Mouse (Mus musculus) spleen, adult 12 weeks (tissue): Measurements from ENCODE around the gene Cd48.
A peak's percentile ranks its signal among the peaks of the same experiment; 100 is the strongest.
"Not testable (repeated sequence)": the region's sequence is repeated elsewhere in the genome, so short reads cannot be mapped to it uniquely, and the experiment has no call there.

Experiments used
- DNase-seq: peaks from one replicate; pipeline ENCODE4 v3.0.0; 2022; ENCODE audit warnings: low spot score

Gene Cd48

DNA sequence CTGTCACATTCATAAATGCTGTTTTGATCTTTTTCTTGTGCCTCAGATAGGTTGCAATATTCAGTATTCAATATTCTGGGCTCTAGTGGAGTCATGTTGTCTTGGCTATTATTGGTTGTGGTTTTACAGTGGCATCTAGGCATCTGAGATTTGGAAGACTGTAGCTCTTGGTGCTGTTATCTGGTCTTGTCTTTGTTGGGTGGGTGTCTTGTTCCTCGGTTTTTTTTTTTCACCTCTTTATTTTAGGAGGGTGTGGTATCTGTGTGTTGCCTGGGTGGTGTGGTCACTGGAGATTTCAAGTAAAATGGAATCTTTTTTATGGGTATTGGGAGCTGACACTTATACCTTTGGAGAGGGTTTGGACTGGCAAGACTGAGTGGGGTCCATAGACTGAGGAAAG is 12.1 kb downstream of the Cd48 start:
- DNase-seq: no peak

DNA sequence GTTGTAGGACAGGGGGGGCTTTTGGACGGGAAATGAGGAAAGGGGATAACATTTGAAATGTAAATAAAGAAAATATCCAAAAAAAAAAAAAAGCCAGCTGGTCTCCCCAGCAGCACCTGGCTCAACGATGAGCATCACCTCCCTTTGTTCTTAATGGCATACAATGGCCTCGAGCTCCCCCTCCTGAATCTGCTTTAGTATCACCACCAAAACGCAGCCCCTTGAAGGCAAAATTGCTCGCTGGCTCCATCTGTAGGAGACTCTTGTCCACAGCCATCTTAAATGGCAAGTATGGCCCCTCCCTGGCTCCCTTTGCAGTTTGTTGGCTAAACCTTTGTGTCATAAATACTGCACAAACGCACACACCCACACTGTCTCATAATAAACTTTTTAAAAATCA is 17.2 kb downstream of the Cd48 start:
- DNase-seq: peak; percentile 60

GRCm38 (mm10) chr1:171713736-171714135 is 31.9 kb downstream of the Cd48 start:
- not testable (repeated sequence) for DNase-seq

- DNase-seq: no peak
Measured at GRCm38 (mm10) chr1:171715434-171715833, 33.6 kb downstream of the Cd48 start.

- no peak for DNase-seq
Measured at GRCm38 (mm10) chr1:171716232-171716631, 34.4 kb downstream of the Cd48 start.

DNA sequence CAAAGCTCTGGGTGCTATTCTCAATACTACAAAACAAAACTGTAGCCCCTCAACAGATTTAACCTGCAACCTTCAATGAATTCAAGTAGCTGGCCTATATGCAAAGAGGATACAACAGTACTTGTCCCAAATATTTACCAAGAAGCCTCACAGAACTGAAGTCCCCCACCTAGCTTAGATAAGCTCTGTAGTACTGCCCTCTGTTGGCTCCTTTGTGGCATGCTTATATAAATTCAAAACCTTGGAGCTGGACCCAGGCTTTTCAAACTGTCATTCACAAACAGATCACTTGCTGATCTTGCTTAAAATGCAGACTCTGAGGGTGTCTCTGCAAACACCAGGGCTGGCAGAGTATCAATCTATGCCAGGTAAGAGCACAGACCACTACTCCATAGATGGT is 49.4 kb downstream of the Cd48 start:
- no peak for DNase-seq

DNA sequence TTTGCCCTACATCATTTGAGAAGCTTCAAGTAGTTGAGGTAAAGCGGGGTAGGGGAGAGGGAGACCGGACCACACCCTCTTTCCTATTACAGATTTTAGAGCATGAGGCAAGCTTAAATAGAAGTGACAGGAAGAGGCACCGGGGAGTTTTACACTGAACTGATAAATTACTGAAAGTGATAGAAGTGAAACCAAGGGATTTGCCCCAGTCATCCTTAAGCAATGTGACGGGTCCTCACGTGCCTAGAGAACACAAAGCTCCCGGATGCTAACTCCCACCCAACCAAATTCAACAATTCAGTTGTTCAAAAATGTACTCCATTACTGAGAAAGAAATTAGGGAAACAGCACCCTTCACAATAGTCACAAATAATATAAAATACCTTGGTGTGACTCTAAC is 53.1 kb downstream of the Cd48 start:
- DNase-seq: no peak

- no peak for DNase-seq
Measured at GRCm38 (mm10) chr1:171748127-171748969, 66.5 kb downstream of the Cd48 start.
